Mouse (Mus musculus) myocyte (in vitro differentiated cells): ENCODE results near the gene Nmnat3.

Experiments used
- CEBPB ChIP-seq: IDR thresholded peaks from 2 replicates; pipeline ENCODE4 v1.6.1; 2011; ENCODE audit warnings: mild to moderate bottlenecking, moderate library complexity; ENCODE audit not compliant: poor library complexity, insufficient read depth, severe bottlenecking
- E2F4 ChIP-seq: IDR thresholded peaks from one replicate; pipeline ENCODE4 v1.6.1; 2011; ENCODE audit warnings: mild to moderate bottlenecking, control low read depth, moderate library complexity; ENCODE audit not compliant: insufficient read depth
- MAX ChIP-seq: IDR thresholded peaks from one replicate; pipeline ENCODE4 v1.6.1; 2011; ENCODE audit warnings: low read depth, mild to moderate bottlenecking, control low read depth
- MYOD1 ChIP-seq, 3 experiments: IDR thresholded peaks; one replicate each; pipeline ENCODE4 v1.6.1; 2011; ENCODE audit warnings: control low read depth in 2 of 3, low read depth in 2 of 3, mild to moderate bottlenecking in 2 of 3, moderate library complexity in 1 of 3; ENCODE audit not compliant: insufficient read length in 2 of 3, control insufficient read depth in 1 of 3
- POLR2A ChIP-seq: IDR thresholded peaks from one replicate; pipeline ENCODE4 v1.6.1; 2011; ENCODE audit warnings: low read depth, mild to moderate bottlenecking, control low read depth, moderate library complexity; ENCODE audit not compliant: insufficient read length
- POLR2AphosphoS2 ChIP-seq: IDR thresholded peaks from one replicate; pipeline ENCODE4 v1.6.1; 2011; ENCODE audit warnings: low read depth, control low read depth; ENCODE audit not compliant: insufficient read length
- REST ChIP-seq: IDR thresholded peaks from one replicate; pipeline ENCODE4 v1.6.1; 2011; ENCODE audit warnings: mild to moderate bottlenecking, control low read depth, moderate library complexity; ENCODE audit not compliant: insufficient read depth, insufficient read length
- SRF ChIP-seq: IDR thresholded peaks from one replicate; pipeline ENCODE4 v1.6.1; 2011; ENCODE audit warnings: low read depth; ENCODE audit not compliant: control insufficient read depth, insufficient read length
- TCF3 ChIP-seq: IDR thresholded peaks from one replicate; pipeline ENCODE4 v1.6.1; 2011; ENCODE audit warnings: low read depth, control low read depth; ENCODE audit not compliant: insufficient read length
- USF1 ChIP-seq: IDR thresholded peaks from one replicate; pipeline ENCODE4 v1.6.1; 2011; ENCODE audit warnings: low read depth, mild to moderate bottlenecking, control low read depth, moderate library complexity

DNA sequence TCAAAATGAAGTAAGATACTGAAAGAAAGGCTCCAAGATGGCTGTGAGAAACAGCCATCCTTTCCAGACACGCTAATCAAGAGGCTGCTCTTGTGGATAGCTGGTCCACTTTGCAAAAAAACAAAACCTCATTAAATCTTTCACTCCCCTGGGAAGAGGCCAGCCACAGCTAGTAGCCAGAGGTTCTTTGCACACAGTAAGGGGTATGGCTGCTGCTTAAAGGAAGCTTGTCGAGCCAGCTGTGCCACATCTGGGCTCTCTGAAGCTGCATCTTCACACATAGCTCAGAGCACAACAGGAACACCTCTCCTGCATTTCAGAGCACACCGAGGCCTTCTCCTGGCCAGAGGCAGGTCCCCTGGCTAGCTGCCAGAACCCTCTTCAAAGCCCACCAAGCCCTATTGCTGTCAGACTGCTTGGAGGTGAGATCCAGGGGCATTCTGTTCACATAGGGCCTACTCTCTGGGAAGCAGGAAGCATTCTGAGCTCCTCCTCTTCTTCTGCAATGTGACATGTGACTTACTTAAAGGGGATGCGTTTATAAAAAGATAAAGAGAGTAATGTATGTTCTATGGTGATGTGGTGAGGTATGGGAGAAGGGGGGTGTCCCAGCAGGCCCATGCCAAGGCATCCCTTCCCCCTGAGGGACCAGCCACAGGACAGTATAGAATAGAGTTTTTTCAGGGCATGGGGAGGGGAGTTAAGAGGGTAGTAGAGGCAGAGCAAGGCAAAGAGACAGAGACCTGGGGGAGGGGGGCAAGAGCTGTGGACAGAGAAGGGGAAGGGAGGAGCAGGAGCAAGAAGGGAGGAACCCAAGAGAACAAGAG, 63.3 kb downstream of the Nmnat3 start:
- no peak for TF ChIP-seq POLR2A
- TF ChIP-seq REST = no peak
- no peak for TF ChIP-seq POLR2AphosphoS2
- no peak for TF ChIP-seq MAX
- TF ChIP-seq TCF3 = no peak
- no peak for TF ChIP-seq CEBPB
- no peak for TF ChIP-seq E2F4
- TF ChIP-seq USF1 = no peak
- no peak for TF ChIP-seq SRF
- TF ChIP-seq MYOD1 (IDR thresholded peaks at IDR 0.05; ENCODE audit: control insufficient read depth in 1 of 3, insufficient read length in 2 of 3, low read depth in 2 of 3) = no peak
